Mouse (Mus musculus) NIH3T3 (cell line): ENCODE results near the gene Rdh19.
"Not testable (repeated sequence)": the region's sequence is repeated elsewhere in the genome, so short reads cannot be mapped to it uniquely, and the experiment has no call there.

Experiments
- DNase-seq: peaks from one replicate; pipeline ENCODE4 v3.0.0-alpha.2; 2012; ENCODE audit warnings: low read depth

Rdh19 gene

GRCm38 (mm10) chr10:127879155-127879688, 29.5 kb downstream of the Rdh19 start:
- DNase-seq, result peak; percentile 53

DNA sequence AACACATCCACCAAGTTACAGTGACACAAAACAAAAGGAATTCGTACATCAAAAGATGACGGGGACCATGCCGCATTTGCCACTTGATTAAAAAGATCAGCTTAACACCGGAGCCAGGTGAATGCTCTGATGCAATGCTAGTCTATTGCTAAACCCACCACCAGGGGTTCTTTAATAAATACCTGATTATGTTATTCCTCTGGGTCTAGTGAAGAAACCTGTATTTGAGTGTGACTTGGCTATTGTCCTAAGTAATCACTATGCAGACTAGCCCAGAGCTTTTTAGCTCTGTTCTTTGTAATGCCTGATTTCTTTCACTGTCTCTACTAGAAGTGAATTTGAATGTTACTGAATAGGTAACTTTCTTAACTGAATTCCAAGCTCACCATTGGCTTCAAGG, 31.3 kb downstream of the Rdh19 start:
- DNase-seq, result no peak

DNA sequence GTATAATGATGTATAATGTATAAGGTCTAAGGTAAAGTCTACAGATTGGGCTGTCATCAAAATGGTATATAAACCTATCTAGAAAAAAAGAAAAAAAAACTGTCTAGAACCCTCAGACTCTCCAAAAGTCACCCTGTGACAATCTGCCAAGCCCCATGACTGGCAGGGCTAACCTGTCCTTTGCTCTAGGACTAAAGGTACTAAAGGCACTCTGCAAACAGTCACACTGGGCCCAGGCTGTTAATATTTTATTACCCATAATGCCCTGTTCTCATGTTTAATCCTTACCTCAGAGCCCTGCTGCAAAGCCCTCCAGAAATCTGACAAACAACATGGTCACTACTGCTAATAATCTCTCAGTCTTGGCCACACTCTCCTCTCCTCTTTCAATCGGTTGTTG, 36.8 kb downstream of the Rdh19 start:
- no peak for DNase-seq

- no peak for DNase-seq
These were observed 37.2 kb downstream of the Rdh19 start for GRCm38 (mm10) chr10:127886971-127887370.

DNA sequence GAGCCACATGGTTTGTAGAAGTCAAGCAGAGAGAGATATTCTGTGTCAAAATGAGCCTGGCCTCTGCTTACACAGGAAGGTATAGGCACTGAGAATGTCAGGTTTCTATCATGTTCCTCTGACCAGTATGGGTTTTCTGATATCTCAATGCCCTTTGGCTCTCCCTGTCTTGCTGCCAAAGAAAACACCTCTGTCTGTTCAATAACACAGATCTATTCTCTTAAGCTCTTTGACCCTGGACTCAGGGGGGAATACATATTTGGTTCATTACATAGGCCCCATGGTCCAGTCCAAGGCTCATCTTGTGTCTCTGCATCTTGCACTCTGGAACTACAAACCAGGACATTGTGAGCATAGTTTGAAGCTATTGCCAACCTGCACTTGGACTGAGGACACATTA, 38.9 kb downstream of the Rdh19 start, which contains the start of gene Rdh7:
TSS of gene Rdh7 (minus strand) at position 213 of the 400 bp plus-strand sequence.
- DNase-seq, result no peak

GRCm38 (mm10) chr10:127891481-127891880, 41.8 kb downstream of the Rdh19 start:
- no peak for DNase-seq

- not testable (repeated sequence) for DNase-seq
These were observed 43.7 kb downstream of the Rdh19 start for GRCm38 (mm10) chr10:127893163-127894022.

- no peak for DNase-seq
These were observed 47.0 kb downstream of the Rdh19 start for GRCm38 (mm10) chr10:127896705-127897104.

- DNase-seq, result no peak
These were observed 47.8 kb downstream of the Rdh19 start for GRCm38 (mm10) chr10:127897506-127897905.

GRCm38 (mm10) chr10:127898218-127898617, 48.5 kb downstream of the Rdh19 start, which contains the start of gene Sdr9c7:
Gene Sdr9c7 (plus strand): TSS chr10:127898518.
- no peak for DNase-seq

- DNase-seq, result no peak
These were observed 50.1 kb downstream of the Rdh19 start for GRCm38 (mm10) chr10:127899783-127900182.

GRCm38 (mm10) chr10:127901751-127902150, 52.0 kb downstream of the Rdh19 start:
- DNase-seq, result no peak

DNA sequence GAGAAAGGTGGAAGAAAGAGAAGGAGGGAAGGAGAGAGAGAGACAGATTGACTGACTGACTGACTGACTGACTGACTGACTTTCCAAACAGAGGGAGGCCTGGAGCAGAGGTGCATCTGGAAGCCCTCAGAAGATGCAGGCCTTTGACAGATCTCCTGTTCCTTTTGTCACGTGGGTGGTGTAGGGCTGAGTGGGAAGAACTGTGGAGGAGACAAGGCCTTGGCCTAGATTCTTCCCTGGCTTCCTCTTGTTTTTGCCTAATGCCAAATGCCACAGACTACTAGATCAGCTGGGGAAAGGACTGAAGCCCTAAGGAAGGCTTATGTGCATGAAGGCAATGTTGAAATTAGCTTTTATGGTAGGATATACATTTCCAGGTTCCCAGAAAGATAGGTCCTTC, 53.4 kb downstream of the Rdh19 start:
- no peak for DNase-seq

DNA sequence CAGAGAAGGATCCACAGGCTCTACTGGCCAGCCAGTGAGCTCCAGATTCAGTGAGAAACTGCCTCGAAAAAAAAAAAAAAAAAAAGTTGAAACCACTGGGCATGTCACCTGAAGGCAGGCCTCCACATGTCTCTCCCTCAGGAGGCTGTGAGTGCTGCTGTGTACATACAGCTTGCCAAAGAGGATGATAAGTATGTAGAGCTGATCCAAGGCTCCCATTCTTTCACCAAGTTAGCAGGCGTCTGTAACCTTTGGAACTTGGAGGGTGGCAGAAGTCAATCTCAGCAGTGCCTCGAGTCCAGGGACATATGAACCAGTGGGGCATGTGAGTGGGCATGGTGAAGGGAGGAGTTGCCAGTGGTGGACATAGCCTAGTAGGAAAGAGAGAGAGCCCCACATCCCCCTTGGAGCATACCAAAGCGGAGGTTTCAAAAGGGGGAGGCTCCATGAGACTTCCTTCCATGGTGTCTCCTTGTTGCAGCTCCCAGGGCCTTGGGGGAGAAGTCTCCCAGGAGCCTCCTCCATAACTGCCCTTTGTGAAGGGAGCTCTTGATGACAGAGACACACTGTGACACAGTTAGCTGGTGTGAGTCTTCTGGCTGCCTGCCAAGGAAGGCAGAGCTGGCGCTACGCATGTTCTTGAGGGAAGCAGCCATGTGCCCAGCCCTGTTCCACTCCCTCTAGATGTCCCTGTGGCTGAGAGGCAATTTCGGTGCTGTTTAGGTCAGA, 55.2 kb downstream of the Rdh19 start:
- DNase-seq, result no peak

GRCm38 (mm10) chr10:127906138-127906537, 56.4 kb downstream of the Rdh19 start:
- DNase-seq, result no peak

DNA sequence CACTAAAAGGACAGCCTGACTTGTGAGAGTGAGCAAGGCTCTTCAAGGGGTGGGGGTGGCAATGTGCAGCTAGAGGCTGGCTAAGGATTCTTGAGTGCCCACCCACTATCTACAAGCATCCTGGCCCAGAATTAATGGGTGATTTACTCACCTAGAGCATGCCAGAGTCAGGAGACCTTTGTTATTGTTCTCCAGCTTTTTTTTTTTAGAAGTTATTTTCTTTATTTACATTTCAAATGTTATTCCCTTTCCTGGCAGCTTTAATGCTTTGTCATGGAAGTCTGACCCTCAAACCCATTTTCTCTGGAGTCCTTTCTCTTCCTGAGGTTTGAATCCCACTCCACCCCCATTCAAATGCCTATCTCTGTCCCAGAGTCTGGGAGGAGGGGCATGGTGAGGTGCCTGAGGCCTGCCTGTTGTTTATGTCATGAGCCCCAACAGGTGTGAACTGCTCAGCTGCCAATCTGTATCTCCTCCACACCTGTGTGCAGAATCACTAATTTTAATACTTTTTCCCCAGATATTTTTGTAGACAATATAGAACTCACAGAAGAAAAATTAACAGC, 57.7 kb downstream of the Rdh19 start:
- DNase-seq, result no peak
